Mouse (Mus musculus): ENCODE measurements at regions not wholly inside any gene's neighbourhood (a gene's known extent, or its start where the extent isn't known, plus 50 kb on each side); places are given as distances from the start of the nearest gene placed in this dataset.
A peak's percentile ranks its signal among the peaks of the same experiment; 100 is the strongest.

DNA sequence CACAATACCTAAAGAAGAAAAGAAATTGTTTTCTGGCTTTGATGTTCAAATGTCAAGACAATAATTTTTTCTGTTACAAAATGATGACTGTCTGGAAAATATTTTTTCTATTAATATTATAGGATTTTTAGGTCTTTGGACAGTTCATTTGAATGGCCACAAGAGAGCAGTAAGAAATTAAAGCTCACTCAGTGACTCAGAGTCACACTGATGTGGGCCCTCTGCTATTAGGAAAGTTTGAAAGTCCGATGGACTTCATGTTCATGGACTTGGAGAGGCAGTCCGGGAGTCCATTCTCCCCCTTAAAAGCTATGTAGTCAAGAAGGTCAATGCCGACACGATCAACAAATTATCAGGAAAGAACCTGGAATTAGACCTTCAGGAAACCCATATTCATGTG, 657.0 kb downstream of the Mecom start:
- DNase-seq, result no peak

DNA sequence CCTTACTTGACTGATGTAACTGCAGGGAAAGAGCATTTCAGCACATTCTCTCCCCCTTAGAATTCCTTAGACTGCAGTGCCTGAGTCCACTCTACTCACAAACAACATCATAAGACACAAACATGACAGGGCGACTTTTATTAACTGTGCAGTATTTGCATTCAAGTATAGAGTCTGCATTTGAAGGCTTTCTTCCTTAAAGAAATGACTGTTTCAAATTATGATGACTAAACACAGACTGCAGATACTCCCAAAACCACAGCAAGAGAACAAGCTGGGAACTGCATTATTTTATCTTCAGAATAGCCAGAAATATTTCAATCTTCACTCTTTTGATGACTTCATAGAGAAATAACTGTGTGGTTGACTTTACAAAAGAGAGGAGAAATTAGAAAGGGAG, 657.5 kb downstream of the Mecom start:
- no peak for DNase-seq

DNA sequence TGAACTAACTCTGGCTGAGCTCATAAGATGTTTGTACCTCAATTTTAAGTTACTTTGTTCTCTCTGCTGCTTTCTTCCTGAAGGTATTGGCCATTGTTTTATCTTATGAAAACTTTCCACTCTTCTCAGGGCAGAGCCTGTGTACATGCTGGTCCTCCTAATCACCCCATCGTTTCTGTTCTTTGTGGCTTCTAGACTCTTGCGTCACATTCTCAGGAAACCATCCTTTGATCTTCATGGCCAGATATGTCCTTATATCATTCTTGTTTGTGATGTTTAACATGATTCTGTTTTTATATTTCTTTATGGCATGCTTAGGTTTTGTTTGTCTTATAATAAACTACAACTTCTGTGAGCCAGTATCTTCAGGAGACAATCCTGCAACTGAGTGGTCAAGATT, 658.2 kb downstream of the Mecom start:
- no peak for DNase-seq

DNA sequence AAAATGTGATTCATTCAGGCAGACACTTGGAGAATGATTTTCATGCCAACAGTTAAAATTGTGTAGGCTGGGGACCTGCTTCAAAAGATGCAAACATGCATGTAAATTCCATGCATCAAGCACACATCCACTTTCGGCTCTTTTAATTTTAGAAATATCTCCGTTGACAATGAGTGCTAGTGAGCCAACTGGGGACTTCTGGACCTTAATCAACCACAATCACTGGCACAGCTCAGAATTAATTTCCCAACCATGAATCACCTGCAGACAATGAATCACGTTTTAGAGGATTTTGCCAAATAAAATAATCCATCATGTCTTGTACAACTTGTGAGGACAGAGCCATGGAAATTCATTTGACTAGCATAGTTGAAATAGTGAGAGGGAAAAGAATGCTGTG, 667.8 kb downstream of the Mecom start:
- no peak for DNase-seq

DNA sequence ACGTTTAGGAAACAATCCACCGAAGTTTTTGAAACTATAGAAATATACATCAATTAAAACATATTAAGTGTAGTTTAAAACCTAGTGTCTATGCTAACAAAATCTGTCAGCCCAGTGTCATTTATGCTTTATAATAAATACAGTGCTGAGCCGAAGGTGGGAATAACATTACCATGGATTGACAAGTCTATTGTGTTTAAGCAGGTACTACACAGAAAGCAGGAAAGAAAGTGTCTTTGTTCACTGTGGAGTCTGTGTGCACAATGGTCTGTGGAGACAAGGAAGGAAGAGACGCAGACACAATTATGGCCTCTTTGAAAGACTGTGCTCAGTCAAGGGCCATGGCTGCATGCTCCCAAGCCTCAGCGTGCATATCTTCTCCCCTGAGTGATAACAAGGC, 672.0 kb downstream of the Mecom start:
- no peak for DNase-seq

DNA sequence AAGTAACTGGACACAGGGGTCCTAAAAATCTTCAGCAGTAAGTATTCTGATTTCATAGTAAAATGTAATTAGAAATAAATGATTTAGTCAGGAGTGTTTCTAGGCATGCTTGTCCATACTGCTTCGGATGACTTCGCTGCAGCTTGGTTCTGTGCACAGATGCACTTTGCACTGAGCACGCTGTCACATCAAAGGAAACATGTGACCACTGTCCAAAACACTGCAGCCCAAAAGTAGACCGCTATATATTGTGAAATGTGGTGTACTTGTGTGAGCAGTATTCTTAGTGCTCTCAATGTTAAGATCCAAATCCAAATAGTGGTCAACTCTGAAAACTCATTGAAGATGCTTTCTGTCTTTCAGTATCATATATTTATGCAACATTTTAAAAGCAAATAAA, 685.4 kb downstream of the Mecom start:
- DNase-seq, result no peak

DNA sequence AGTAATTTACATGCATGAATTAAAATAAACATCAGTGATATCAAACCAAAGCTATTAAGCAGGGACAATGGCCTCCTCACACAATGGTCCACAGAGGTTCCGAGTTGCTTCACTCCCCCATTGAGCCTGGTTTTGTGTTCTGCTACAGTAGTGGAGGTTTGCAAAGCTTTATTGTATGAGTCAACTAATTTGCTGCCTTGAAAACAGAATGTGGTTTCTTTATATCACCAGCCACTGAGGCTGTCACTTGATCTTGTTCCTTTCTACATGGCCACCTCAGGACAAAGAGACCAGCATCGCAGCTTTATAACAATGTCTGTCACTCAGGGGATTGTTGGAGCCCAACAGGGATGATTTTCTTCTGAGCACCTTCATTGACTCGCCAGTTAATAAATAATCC, 695.3 kb downstream of the Mecom start:
- no peak for DNase-seq

DNA sequence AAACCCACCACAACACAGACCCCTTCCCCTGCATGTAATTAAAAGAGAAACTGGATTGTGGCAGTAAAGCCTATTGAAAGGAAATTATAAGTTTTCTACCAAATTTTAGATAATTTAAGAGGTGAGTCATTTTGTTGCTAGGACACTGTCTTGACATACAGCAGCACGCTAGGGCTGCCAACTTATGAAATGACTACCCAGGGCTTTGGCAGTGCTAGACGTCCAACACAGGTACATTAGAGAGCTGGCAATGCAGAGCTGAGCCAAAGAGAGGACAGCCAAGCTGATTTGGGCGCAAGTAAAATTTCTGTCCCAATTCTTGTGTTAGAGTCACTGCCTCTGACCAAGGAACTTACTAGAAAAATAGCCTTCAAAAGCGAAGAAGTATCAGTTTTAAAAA, 712.4 kb downstream of the Mecom start:
- DNase-seq, result no peak

DNA sequence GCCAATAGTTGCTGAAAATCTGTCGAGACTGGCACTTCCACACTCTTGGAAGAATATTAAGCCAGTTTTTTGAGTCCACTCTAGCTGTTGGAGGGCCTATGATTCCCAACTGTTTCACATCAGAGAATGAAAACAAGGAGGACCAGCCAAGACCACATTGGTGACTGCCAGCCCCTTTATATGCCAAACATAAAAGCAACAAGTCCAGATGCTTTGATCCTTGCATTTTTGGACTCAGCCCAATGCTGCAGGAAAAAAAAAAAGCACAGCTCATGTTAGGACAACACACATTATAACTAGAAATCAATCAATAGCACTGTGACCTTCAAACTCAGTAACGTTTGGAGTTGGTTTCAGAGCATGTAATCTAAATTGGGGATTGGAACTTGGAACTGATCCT, 712.9 kb downstream of the Mecom start:
- no peak for DNase-seq

DNA sequence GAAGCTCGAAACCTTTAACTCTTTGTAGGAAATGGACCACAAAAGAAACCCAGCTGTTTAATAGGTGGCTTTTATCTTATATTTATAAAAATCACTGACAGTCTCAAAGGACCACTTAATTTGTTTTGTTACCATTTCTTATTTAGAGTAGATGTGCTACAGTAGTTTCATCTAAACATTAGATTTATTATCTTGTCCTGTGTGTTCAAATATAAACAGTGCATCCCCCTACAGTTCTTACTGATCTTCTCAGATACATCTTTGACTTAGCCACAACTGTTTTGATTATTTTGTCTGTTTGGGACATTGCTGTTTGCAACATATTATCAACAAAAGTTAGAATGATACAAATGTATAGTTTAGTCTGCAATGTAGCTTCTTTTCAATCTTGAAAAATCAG, 716.5 kb downstream of the Mecom start:
- DNase-seq, result no peak

DNA sequence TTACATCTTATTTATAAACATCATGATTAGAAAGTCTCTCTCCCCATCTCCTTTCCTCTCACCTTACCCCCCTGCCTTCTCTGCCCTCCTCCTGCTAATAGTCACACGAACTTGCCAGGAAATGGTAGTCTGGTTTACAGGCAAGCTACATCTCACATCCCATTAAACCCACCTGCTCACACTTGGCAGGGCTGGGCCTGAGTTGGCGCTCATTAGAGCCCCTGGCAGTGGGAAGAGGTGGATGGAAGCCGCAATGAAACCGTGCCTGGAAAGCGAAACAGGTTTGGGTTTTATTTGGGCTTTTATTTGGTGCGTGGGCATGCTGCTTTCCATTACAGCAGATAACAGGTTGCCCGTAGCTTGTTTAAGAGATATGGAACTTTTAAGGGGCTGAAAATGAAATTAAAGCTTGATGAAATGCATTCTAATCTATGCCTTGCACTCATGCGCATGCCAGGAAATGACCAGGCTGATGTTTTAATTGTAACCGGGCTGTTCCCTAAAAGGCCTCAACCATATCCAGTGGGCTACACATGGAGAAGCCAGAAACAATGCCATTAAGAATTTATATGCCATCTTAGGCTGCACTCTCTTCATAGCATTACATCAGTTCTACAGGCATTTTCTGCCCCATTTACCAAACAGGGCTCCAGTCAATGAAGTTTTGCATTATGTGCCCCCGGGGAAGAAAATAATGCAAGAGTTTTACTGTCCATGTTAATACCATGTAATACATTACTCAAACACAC, 725.0 kb downstream of the Mecom start:
- peak; percentile 70 for DNase-seq

DNA sequence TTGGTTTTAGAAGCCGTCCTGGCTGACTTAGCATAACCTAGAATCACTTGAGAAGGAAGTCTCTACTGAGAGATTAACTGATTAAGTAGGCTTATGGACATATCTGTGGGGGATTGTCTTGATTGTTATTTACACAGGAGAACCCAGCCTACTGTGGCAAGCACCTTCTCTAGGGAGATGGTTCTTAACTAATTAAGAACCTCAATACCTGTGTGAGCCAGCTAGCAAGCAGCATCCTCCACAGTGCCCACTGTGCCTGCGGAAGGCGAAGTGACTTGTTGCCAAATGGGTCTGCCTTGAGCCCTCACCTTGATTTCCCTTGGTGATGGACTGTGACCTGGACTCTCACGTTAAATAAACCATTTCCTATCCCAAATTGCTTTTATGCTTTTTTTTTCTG, 730.8 kb downstream of the Mecom start:
- DNase-seq, result peak; percentile 80

DNA sequence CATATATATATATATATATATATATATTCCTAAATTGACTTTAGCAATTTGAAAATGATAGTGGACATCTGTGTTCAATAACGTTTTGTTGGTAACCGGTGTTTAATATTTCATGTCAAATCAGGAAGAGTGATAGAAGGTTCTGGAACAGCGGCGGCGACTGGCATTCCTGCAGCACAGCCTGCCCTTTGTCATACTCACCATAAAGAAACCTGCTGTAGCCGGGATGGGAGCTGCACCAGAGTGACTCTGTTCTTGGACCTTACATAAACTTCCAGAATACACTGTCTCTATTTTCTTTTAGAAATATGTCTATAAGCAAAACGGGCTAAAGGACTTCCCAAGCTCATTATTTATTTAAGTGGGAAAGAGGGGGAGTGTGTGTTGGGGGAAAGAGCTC, 731.5 kb downstream of the Egfem1 start:
- peak; percentile 74 for DNase-seq

DNA sequence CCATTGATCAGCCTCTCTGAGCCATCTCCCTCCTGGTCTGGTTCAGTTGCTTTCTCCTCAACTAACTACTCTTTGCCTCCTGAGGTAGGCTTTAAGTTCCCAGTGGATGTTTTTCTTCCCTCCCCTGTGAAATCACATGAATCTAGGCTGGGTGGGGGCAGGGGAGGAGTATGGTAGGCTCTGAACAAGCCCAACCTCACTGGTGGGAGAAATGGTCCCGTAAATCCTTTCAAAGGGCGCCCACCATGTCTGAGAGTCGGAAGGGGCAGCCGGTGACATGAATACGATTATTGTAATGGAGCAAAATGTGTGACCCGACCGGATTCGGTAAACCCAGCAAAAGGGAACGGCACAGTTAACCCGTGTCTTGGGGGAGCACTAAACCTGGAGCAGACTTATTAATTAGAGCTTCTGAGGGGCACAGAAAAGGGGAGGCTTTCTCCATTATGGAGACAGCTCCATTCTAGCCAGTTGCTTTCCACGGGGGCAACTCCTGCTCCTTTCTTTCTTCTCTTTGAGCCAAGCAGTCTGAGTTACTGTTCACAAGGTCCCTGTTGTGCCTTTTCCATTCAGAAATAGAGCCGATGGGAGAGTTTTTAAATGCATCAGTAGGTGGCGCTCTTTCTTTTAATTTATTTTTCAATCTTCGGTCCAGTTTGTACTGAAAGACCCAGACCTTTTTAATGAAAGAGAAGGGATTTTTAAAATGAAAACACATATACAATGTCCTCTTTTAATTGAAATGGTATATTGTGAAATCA, 730.8 kb downstream of the Egfem1 start:
- DNase-seq, result peak; percentile 67

DNA sequence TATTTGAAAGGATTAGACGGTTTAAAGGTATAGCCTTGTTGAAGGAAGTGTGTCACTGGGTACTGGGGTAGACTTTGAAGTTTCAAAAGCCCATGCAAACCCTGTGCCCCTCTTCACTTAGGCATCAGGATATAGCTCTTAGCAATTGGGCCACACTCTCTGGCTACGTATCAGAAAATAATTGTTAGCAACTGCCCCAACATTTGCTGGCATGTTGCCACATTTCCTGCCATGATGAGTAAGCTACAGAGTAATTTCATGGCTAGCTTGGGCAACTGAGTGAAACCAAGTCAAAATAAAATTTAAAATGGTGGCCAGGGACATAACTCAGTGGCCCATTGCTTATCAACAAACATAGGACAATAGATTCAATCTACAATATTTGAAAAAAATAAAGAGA, 724.2 kb downstream of the Egfem1 start:
- no peak for DNase-seq

DNA sequence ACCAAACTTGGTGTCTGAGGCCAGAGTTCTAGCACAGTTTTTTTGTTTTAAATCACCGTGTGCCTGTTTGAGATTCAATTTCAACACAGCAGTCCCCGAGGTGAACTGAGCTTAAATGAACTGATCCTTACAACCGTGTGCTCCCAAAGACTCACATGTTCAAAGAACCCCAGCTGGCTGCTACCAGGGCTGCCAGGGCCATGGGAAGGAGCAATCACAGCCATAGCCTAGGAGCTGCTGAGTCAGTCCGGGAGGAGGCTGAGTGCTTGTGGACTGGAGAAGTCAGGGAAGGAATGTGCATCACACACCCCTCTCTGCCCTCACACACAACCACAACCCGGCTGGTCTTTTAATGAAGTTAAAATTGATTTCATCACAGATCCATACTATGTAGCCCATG, 721.6 kb downstream of the Egfem1 start:
- no peak for DNase-seq

DNA sequence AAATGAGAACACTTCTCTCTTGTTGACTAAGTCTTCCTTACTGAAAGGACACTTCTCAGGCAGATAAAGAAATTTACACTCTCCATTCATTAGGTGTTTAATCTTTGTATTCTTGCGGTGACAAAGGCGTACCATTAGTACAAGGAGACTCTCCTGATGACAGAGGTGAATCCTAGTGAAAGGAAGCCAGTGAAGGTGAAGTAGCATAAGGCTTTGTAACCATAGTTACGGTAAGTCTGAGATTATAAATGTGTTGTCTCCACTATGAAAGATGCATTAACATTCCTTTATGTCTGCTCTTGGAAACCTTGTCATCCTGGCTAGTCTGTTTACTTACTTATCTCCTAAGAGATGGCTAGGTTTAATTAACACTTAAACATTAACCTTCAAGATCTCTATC, 719.3 kb downstream of the Egfem1 start:
- no peak for DNase-seq

DNA sequence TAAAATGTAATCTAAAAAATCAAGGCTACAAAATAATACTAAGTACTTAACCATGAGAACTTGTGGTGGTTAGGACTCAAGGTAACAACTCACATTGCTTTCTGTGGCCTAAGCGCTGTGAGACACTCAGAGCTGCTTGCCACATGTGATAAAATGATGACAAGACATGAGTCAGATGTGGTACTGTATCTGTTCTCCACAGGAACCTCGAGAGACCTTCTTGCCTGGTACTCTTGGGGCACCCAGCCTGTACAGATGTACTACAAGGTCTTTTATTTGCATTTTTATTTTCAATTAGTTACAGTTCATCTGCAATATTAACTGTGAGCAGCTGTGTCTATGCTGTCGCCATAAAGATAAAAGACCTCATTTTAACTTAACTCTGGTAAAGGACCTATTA, 692.5 kb downstream of the Egfem1 start:
- DNase-seq, result no peak

DNA sequence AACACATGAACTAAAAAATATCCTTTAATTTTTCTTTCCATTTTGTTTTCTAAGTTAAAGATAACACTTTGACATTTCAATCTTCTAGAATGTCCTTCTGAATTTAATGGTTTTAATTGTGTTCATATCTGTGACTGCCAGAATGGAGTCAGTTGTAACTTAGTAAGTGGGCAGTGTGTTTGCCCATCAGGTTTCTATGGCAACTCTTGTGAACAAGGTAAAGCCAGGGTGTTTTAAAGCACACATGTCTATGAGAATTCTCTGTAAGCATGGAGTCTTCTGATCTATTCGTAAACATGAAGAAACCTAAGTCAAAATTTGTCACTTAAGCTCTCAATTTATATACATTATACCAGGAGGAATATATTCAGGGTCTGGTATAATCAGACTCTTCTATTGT, 689.4 kb downstream of the Egfem1 start:
- no peak for DNase-seq

DNA sequence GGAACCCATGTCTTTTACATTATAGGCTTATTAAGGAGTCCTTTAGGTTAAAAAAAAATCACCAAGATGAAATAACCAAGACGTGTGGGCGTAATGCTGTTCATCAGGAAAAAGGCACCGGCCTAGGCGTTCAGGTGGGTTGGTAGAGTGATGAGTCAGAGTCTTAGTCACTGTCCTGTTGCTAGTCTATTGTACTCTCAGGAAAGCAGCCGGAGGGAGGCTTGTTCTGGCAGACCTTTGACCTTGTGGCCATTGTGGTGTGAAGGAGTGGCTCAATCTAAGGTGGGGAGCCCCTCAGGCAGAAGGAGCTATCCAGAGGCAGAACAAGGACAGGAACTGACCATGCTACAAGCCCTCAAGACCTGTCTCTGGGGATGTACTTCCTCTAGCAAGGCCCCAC, 686.8 kb downstream of the Egfem1 start:
- DNase-seq, result no peak

DNA sequence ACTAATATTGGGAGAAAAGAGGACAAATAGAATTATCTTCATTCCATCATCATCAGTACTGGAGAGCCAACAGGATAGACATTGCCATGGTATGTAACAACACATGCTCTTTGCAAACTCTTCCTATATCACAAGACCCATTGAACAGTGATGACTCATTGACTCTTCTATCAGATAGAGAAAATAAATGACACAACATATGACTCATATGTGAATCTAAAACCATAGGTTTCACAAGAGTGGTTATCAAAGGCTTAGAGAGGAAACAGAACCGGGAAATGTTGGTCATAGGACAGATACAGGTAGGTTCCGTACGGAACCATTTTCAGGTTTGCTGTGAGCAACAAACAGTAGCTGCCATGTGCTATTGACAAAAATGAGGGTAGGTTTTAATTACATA, 682.2 kb downstream of the Egfem1 start:
- no peak for DNase-seq

DNA sequence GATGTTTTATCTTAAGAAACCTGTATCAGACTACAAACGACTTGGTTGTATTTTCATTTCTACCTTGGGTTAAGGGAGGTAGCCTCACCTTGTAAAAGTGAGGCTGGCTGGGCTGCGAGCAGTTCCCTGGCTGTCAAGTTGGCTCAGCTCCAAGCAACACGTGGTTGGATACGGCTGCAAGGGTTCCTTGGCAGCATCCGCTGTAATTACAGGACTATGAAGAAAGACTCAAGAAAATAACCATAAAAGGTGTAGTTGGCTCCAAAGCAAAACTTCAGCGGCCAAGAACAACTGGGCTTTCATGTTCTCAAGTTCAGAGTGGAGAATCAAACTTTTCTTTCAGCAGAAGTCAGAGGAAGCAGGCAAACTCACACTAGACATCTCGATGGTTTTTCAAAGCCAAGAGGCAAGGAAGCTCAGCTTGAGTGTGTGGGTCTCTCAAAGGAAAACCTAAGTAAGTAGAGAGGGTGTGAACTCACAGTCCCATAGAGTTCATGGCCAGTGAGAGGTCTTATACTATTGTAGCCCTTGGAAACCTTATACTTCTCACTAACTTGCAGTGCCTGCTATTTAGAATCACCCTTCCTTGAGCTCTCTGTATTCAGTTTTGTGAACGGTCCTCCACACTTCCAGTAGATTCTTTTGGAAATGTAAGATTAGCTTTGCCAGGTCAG, 676.1 kb downstream of the Egfem1 start:
- peak; percentile 92 for DNase-seq
